Mouse (Mus musculus) forebrain, embryonic 15.5 days (tissue): ENCODE results near the gene Stk32c. TPM values are rescaled to one million over a fixed set of nuclear protein-coding genes. Genes with fewer than 3 reads are reported as not detected.

Experiments
- ATAC-seq: fragments of 200-750 bp; cut with Nextera tagmentation; replicated peaks from 2 replicates; pipeline ENCODE4 v1.8.0; 2017; ENCODE audit warnings: mild to moderate bottlenecking, moderate TSS enrichment, moderate library complexity
- H3K27ac ChIP-seq: fragments of 300-500 bp; sonication (generic); replicated peaks from 2 replicates; pipeline ENCODE4 v1.5.1; 2015; ENCODE audit warnings: mild to moderate bottlenecking, inconsistent platforms
- H3K27me3 ChIP-seq: fragments of 300-500 bp; sonication (generic); 2 replicates; pipeline ENCODE4 v1.6.1; 2015; ENCODE audit warnings: inconsistent platforms
- H3K36me3 ChIP-seq: fragments of 300-500 bp; sonication (generic); 2 replicates; pipeline ENCODE4 v1.6.1; 2015; ENCODE audit warnings: mild to moderate bottlenecking, inconsistent platforms
- H3K4me1 ChIP-seq: fragments of 300-500 bp; sonication (generic); 2 replicates; pipeline ENCODE4 v1.6.1; 2015; ENCODE audit warnings: inconsistent platforms
- H3K4me2 ChIP-seq: fragments of 300-500 bp; sonication (generic); replicated peaks from 2 replicates; pipeline ENCODE4 v1.6.1; 2015; ENCODE audit warnings: mild to moderate bottlenecking, inconsistent platforms
- H3K4me3 ChIP-seq: fragments of 300-500 bp; sonication (generic); 2 replicates; pipeline ENCODE4 v1.5.1; 2015; ENCODE audit warnings: mild to moderate bottlenecking, inconsistent platforms
- H3K9ac ChIP-seq: fragments of 300-500 bp; sonication (generic); replicated peaks from 2 replicates; pipeline ENCODE4 v1.6.1; 2015; ENCODE audit warnings: mild to moderate bottlenecking, inconsistent platforms
- H3K9me3 ChIP-seq: fragments of 300-500 bp; sonication (generic); 2 replicates; pipeline ENCODE4 v1.6.1; 2016; ENCODE audit warnings: inconsistent platforms
- WGBS: fragments of 180-500 bp; shearing (Covaris S2); methylation state at CpG from one replicate; pipeline ENCODE4 v1.1.7; 2015; ENCODE audit warnings: mixed read lengths; 5-methylcytosine and 5-hydroxymethylcytosine counted together
- polyA plus RNA-seq: library from polyadenylated mRNA; unstranded; fragments of >200 nt; fragmentation: Nextera tagmentation; extraction: Ambion mirVana; gene quantifications from 2 replicates; pipeline ENCODE4 v1.2.1, GENCODE M21; 2015

The Stk32c gene
- polyA plus RNA-seq, 1 experiment from 2014 or later: 0.93 TPM

DNA sequence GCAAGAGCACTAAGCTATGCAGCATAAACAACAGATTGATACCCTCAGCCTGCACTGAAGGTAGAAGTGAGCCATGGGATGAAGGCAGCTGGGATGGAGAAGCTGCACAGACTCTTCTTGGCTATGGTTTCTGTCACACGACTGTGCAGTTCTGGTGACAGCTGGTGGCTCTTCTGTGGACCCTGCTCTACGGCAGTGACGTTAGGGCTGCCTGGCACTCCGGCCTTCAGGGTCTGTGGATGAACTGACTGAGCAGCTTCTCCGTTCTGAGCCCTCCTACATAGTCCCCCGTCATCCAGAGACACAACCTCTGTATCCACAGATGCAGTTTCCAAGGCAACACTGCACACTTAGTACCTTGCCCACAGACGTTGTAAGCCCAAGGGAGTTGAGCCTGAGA lies 86.6 kb downstream of the Stk32c start:
- no peaks in the 10 kb centered on the region for H3K36me3 ChIP-seq

DNA sequence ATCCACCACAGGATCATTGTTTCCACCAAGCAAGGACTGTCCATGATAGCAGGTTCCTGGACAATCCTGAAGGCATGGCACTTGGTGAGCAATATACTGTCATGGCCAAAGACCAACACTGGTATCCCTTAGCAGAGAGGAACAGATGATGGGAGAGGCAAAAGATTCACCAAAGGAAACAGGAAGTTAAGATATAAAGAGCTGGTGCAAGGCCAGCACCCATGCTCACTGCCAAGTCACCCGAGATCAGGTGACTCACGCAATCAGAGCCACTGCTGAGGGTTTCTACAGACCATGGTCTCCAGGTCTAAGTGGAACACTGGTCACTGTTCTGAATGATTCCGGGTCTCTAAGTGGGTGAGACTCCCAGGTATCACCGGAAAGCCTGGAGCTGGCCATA lies 87.2 kb downstream of the Stk32c start:
- Histone ChIP-seq H3K4me3 (no peak overlapping the region), H3K4me1 (peaks cover 7% of the 10 kb centered on the region), H3K27me3 (no peaks in the 10 kb centered on the region), H3K9ac (no peak overlapping the region), H3K36me3 (no peaks in the 10 kb centered on the region), H3K27ac (no peak overlapping the region), H3K9me3 (no peaks in the 10 kb centered on the region), H3K4me2 (no peak overlapping the region)
- no peak for ATAC-seq
- 89% methylated on average over 4 of the region's 4 CpGs for WGBS

More for the DNA sequence above, 86.6 kb downstream of the Stk32c start:
- Histone ChIP-seq H3K4me3 (no peak overlapping the region), H3K27me3 (no peaks in the 10 kb centered on the region), H3K9me3 (no peaks in the 10 kb centered on the region), H3K4me2 (no peak overlapping the region), H3K27ac (no peak overlapping the region), H3K9ac (no peak overlapping the region), H3K4me1 (peaks cover 11% of the 10 kb centered on the region)
- WGBS: 71% methylated on average over 7 of the region's 7 CpGs
- ATAC-seq: 0 out of 2 replicates have a peak, but pooled peaks have one; percentile 19

DNA sequence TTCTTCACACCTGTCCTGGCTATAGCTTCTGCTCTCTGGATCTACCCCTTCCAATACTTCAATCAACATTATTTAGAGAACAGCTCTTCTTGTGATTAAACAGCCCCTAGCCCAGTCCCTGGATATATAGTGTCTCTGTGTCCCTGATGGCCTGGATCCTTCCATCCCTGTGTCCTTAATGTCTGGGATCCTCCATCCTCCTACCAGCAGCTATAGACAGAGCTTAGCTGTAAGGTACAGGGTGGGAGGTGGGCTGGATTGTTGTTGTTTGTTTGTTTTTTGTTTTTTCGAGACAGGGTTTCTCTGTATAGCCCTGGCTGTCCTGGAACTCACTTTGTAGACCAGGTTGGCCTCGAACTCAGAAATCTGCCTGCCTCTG lies 93.3 kb downstream of the Stk32c start:
- ATAC-seq: 0 out of 2 replicates have a peak, but pooled peaks have one; percentile 2
- 66% methylated on average over 2 of the region's 2 CpGs for WGBS
- H3K9me3 ChIP-seq: no peaks in the 10 kb centered on the region

DNA sequence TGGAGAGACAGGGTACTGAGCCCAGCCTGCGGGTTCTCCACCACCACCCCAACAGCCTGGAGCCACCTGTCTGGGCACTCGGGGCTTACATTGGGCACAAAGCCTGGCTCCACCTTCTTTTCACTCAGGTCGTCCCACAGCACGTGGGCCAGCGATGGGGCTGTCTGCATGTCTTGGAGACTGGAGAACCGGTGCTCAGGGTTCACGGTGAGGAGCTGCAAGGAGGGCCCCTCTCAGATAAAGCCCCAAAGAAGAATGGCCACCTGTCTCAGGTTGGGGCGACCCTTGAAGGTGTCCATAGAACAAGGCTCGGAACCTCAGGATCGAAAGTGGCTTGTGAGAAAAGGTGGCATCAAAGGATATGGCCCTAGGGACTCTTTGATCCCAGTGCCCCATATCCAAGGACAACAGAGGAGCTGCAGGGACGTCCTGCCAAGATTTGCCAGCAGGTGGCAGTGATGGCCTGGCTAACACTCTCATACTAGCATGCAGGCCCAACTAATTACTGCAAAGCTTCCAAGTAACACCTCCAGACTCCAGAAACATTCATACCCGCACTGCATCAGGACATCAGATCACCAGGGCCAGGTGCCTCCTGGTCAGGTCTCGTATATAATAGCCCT lies 93.8 kb downstream of the Stk32c start:
- Histone ChIP-seq H3K36me3 (no peaks in the 10 kb centered on the region), H3K27ac (no peak overlapping the region), H3K9me3 (no peaks in the 10 kb centered on the region), H3K4me3 (no peak overlapping the region), H3K27me3 (no peaks in the 10 kb centered on the region), H3K9ac (no peak overlapping the region), H3K4me1 (no peaks in the 10 kb centered on the region), H3K4me2 (no peak overlapping the region)
- WGBS: 40% methylated on average over 13 of the region's 13 CpGs
- ATAC-seq: peak; percentile 78

More for the DNA sequence above, 93.3 kb downstream of the Stk32c start:
- Histone ChIP-seq H3K4me3 (no peak overlapping the region), H3K27ac (no peak overlapping the region), H3K36me3 (no peaks in the 10 kb centered on the region), H3K4me1 (no peaks in the 10 kb centered on the region), H3K4me2 (no peak overlapping the region), H3K9ac (no peak overlapping the region), H3K27me3 (no peaks in the 10 kb centered on the region)

DNA sequence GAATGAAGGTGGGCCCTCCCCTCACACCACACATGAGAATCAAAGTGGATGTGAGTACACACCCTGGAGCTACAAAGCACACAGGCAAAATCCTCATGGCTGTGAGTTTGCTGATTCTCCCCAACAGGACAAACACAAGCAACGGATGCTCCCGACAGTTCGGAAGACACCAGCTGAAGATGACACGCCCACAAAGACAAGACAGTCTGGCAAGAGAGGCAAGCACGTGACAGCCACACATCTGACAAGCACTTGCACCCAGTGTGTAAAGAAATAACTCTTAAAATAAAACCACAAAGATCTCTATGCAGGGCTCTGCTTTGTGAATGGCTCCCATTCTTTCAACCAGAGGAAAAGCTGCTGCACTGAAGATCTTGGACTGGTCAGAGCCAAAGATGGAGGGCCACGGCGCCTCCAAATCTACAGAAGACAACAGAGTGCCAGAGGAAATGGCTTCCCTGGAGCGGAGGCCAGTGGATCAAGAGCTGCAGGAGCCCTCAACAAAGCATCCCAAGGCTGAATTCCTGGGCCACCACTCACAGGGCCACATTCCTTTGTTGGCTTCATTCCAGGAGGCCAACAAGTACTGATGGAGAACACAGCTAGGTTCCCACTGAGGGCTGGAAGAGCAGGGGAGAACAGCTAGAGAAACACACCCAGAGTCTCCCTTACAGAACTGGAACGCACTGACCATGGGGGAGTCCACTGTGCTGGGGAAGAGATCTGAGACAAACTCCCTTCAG lies 105.0 kb downstream of the Stk32c start:
- Histone ChIP-seq H3K4me1 (no peaks in the 10 kb centered on the region), H3K4me2 (no peak overlapping the region), H3K4me3 (no peak overlapping the region), H3K36me3 (no peaks in the 10 kb centered on the region), H3K27me3 (no peaks in the 10 kb centered on the region), H3K27ac (no peak overlapping the region), H3K9me3 (no peaks in the 10 kb centered on the region), H3K9ac (no peak overlapping the region)
- 82% methylated on average over 9 of the region's 9 CpGs for WGBS
- no peak for ATAC-seq

DNA sequence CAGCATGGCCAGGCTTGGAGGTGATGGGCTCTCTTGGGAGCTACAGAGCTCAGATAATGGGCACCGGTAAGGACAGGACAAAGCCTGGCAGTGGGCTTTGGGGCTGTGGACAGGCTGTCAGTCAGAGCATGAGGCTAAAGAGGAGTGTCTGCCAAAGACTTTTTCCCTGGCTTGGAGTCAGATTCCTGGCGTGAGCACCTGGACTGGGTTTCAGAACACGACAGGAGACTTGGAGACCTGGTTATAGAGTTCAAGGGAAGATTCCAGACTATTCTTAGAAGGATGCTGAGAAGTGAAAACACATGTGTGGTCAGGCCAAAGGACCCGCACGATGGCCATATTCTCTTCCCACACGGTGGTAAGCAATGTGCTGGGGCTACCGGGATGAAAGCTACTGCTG lies 107.4 kb downstream of the Stk32c start:
- H3K4me1 ChIP-seq: no peaks in the 10 kb centered on the region
- H3K27me3 ChIP-seq: no peaks in the 10 kb centered on the region
- H3K27ac ChIP-seq: no peak overlapping the region
- no peak overlapping the region for H3K4me2 ChIP-seq
- no peaks in the 10 kb centered on the region for H3K36me3 ChIP-seq
- ATAC-seq: no peak
- H3K9ac ChIP-seq: no peak overlapping the region
- WGBS: 87% methylated on average over 7 of the region's 7 CpGs
- no peaks in the 10 kb centered on the region for H3K9me3 ChIP-seq
- H3K4me3 ChIP-seq: no peak overlapping the region

DNA sequence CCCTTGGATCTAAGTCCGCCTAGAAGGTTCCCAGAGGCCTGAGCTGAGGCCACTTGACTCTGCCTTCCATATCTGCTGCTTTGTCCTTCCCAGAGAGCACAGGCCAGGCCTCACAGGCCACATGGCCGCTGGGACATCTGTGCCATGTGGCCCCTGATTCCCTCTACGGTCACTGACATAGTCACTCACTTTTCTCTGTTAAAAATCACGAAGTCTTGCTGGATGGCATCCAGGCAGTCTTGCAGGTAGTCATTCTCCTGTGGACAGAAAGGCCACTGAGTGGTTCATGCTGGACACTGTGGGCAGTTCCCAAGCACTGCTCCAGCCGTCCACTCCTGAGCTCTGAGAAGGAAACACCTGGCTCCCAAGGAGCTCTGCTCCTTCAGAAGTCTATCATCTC lies 108.0 kb downstream of the Stk32c start:
- H3K4me1 ChIP-seq: no peaks in the 10 kb centered on the region
- no peak overlapping the region for H3K9ac ChIP-seq
- ATAC-seq: no peak
- no peak overlapping the region for H3K27ac ChIP-seq
- 86% methylated on average over 5 of the region's 5 CpGs for WGBS
- H3K4me3 ChIP-seq: no peak overlapping the region
- H3K9me3 ChIP-seq: no peaks in the 10 kb centered on the region
- no peaks in the 10 kb centered on the region for H3K36me3 ChIP-seq
- H3K4me2 ChIP-seq: no peak overlapping the region
- H3K27me3 ChIP-seq: no peaks in the 10 kb centered on the region

DNA sequence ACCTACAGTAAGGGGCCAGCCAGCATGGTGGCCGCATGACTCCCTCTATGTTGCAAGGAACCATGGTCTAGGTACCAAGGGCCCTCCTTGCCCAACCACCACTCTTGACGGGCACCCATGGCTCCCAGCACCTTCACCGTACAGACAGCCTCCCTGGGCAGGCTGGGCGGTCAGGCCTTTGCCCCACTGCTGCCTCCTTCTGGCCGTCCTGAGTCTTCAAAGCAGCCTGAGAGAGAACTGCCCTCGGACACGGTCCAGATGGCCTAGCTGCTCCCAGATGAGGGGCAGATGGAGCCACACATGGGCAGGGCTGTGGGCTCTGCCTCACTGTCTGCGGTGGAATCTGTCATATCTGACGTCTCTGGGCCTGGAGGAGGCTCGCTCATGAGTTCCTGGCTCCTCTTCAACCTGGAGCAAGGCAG lies 109.1 kb downstream of the Stk32c start:
- 66% methylated on average over 10 of the region's 10 CpGs for WGBS
- peak; percentile 36; the same call in 1 of the 2 replicates for ATAC-seq
- no peak overlapping the region for H3K27ac ChIP-seq

DNA sequence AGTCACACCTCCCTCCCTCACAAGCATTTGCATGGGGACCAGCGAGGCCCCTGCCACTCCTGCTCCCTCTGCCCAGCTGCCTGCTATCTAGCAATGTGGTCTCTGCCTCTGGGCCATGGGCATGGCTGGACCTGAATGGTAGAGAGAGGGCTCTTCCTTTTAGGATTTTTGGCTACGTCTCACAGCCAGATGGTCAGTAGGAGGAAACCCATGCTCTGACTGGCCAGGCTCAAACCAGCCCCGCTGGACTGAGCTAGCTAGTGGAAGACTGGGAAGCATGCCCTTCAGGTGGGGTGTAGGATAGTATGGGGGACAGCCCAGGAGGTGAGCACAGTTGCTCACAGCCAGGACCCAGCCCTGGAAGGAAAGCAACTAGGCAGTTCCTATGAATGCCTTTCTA lies 111.3 kb downstream of the Stk32c start:
- no peak overlapping the region for H3K4me2 ChIP-seq
- H3K9ac ChIP-seq: no peak overlapping the region
- no peaks in the 10 kb centered on the region for H3K4me1 ChIP-seq
- WGBS: 78% methylated on average over 3 of the region's 3 CpGs
- no peak overlapping the region for H3K4me3 ChIP-seq
- H3K36me3 ChIP-seq: peaks cover 8% of the 10 kb centered on the region; the same call in 1 of the 2 replicates
- no peak overlapping the region for H3K27ac ChIP-seq
- no peak; the same call in 1 of the 2 replicates for ATAC-seq
- H3K9me3 ChIP-seq: no peaks in the 10 kb centered on the region
- H3K27me3 ChIP-seq: no peaks in the 10 kb centered on the region

More for the DNA sequence above, 109.1 kb downstream of the Stk32c start:
- no peak overlapping the region for H3K4me2 ChIP-seq
- no peak overlapping the region for H3K9ac ChIP-seq
- no peaks in the 10 kb centered on the region for H3K4me1 ChIP-seq
- no peaks in the 10 kb centered on the region for H3K9me3 ChIP-seq
- H3K36me3 ChIP-seq: peaks cover 2% of the 10 kb centered on the region; the same call in 1 of the 2 replicates
- no peak overlapping the region for H3K4me3 ChIP-seq
- no peaks in the 10 kb centered on the region for H3K27me3 ChIP-seq

DNA sequence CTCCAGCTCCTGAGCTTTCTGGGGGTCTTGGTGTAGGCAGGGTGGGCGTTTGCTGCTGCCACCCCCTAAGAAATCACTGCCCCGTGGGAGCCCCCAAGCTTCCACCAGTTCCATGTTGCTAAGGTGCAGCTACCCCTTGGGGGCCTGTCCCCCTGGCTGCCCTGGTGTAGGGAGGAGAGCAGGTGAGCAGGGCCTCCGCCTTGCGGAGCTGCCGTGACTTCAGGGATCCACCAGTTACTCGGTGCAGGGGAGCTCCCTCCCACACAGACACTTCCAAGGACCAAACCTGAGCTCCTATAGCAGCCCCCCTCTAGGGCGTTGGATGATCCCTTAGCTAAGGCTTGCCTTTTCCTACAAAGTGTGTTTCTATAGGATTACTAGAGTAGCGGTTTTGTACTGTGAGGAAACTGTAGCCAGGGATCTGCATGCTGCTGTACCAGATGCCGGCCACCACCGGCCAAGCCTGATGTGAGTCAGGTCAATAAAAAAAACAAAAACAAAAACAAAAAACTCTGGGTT lies 111.8 kb downstream of the Stk32c start:
- H3K27me3 ChIP-seq: no peaks in the 10 kb centered on the region
- WGBS: 78% methylated on average over 10 of the region's 10 CpGs
- H3K36me3 ChIP-seq: peaks cover 11% of the 10 kb centered on the region; the same call in 1 of the 2 replicates
- no peak overlapping the region for H3K27ac ChIP-seq
- H3K4me1 ChIP-seq: no peaks in the 10 kb centered on the region
- no peaks in the 10 kb centered on the region for H3K9me3 ChIP-seq
- no peak; the same call in 1 of the 2 replicates for ATAC-seq
- H3K4me3 ChIP-seq: no peak overlapping the region
- H3K9ac ChIP-seq: no peak overlapping the region
- H3K4me2 ChIP-seq: no peak overlapping the region

DNA sequence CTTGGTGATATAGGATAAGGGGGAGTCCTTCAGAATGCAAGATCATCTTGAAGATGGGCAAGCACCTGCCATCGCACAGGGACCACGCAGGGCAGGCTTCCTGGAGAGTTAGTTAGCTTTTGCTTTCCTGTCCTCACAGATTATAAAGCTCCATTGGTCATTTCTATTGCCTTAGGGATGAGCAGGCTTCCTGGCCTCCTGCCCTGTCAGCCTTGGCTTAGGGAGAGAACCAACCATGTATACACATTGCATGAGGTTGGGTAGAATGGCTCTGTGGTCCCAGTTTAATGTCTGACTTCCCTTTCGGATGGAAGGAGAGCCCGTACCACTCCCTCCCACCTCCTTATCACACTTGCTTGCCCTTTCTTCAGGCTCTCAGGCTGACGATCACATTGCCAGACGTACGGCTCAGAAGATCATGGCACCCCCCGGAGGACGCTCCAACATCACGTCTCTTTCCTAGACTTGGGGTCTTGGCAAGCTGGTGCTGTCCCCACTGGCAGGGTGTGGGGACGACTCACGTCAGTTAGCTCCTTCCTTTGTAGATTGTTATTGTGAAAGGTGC lies 112.5 kb downstream of the Stk32c start:
- Histone ChIP-seq H3K27me3 (no peaks in the 10 kb centered on the region), H3K9me3 (no peaks in the 10 kb centered on the region), H3K4me2 (no peak overlapping the region), H3K36me3 (peaks cover 11% of the 10 kb centered on the region; the same call in 1 of the 2 replicates), H3K27ac (no peak overlapping the region), H3K4me3 (no peak overlapping the region), H3K4me1 (no peaks in the 10 kb centered on the region), H3K9ac (no peak overlapping the region)
- no peak for ATAC-seq
- 76% methylated on average over 12 of the region's 12 CpGs for WGBS

DNA sequence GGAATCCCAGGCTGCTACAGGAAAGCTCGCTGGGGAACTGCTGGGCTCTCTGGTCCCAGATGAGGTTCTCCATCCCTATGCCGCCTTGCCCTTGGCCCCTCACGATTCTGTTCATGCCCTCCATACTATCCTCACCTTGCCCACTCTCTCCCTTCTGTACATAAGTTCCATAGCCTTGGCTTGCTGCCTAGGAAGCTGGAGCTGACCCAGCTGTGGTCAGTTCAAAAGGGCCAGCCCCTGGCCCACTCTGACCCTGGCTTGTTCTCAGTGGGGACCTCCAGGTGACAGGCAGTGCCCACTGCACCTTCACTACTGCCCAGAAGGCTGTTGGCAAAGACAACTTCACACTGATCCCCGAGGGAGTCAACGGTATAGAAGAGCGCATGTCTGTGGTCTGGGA lies 116.7 kb downstream of the Stk32c start:
- Histone ChIP-seq H3K9me3 (no peaks in the 10 kb centered on the region), H3K9ac (no peak overlapping the region), H3K27me3 (no peaks in the 10 kb centered on the region), H3K4me3 (no peak overlapping the region), H3K4me2 (no peak overlapping the region), H3K4me1 (no peaks in the 10 kb centered on the region), H3K36me3 (peaks cover 29% of the 10 kb centered on the region), H3K27ac (no peak overlapping the region)
- ATAC-seq: no peak
- WGBS: 90% methylated on average over 6 of the region's 6 CpGs
